Mouse (Mus musculus): ENCODE data around the gene Mpv17l.
"Not testable (repeated sequence)": the region's sequence is repeated elsewhere in the genome, so short reads cannot be mapped to it uniquely, and the experiment has no call there.

Gene Mpv17l

DNA sequence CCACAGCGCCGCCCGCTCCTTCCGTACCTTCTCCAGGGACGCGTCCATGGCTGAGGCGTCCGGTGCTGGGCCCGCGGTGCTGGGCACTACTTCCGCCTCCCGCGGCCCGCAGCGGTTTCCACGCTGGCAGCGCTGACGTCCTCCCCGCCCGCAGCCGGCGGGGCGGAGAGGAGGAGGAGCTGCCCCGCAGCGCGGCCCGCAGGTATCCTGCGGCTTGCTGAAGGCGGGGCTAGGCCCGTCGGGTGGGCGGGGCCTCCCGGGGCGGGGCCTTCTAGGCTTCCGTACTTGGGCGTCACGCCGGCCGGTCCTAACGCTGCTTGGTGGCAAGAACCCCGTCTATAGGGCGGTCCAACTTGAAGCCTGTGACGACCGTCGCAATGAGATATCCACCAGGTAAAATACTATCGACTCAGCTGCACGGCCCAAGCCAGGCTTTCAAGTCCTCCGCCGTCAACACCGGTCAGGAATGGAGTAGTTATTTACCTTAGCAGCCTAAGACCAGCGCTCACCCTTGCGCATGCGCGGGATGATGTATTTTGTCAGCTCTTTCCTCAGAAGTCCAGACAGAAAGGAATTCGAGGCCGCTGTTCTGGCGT lies at the start of gene Mpv17l, which contains the start of gene Pdxdc1:
Mpv17l (plus strand) TSS at position 274 of the 596 bp plus-strand sequence.
Pdxdc1 (minus strand) TSS at position 244 of the 596 bp plus-strand sequence.
- peak; percentile 94 to 96 for DNase-seq (ENCODE audit: low spot score in 2 of 2)

DNA sequence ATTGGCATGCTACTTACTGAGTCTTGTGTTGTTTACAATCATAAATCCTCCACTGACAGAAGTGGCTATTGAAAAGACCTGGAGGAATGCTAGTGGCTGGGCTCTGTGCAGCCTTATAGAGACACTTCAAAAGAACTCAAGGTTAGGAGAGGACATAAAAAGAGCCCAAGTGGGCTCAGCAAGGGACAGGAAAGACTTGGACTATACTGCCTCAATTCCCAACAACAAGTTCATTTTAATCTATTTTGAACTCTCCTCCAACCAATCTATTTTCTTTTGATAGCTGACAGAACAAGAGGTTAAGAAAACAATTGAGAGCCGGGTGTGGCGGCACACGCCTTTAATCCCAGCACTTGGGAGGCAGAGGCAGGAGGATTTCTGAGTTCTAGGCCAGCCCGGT lies 49.1 kb upstream of the Mpv17l start:
- DNase-seq (ENCODE audit: low spot score in 2 of 2): no peak

DNA sequence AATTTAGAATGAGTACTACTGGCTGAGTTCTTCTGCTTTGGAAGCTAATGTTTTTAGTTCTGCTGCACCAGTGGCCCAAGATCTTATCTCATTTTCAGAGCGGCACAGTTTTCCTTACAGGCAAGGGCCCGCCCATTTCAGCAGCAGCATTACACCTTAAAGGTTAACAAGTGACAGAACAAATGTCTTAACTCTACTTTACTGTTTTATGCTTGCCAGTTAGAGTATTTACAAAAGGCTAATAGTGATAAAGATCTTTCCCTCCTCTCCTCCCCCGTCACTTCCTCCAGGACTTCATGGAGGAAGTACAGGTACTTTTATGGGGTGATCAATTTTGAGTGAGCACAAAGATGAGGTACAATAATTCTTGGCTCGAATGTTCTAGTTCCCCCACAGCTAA lies 36.9 kb upstream of the Mpv17l start:
- DNase-seq (ENCODE audit: low spot score in 2 of 2): no peak

DNA sequence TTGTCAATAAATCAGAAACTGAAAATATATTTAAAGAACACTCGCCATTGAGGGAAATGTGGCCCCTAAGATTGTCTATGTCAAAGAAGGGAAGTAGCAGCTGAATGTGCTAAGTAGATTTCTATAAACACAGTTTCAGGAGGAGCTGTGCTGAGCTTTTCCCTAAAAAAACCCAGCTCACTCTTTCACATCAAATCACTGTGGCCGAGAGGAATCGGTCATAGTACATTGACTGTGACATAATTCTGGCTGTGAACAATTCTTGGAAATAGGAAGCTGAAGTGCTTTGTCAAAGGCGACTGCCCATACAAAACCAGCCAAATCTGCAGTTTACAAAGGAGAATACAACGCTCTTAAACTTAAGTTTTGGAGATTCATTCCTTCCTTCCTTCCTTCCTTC lies 36.3 kb upstream of the Mpv17l start:
- DNase-seq (ENCODE audit: low spot score in 2 of 2): no peak

DNA sequence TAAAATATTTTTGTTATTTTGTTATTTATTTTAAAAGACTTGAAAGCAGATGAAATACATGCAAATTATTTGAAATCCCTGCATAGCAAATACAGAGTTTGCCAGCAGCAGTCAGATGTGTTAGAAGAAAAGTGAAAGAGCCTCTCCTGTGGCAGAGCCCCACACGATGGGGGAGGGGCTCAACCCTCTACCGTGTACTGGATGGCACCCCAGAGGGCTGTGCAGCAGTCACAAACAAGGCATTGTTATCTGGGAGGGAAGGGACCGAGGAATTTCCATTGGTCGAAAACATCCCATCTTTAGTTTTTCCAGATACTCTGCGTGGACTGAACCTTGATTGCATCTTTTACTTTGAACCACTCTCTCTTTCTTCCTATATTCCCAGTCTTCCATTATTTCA lies 35.6 kb upstream of the Mpv17l start:
- DNase-seq (ENCODE audit: low spot score in 2 of 2): peak in 1 of 2 experiments; percentile 32

DNA sequence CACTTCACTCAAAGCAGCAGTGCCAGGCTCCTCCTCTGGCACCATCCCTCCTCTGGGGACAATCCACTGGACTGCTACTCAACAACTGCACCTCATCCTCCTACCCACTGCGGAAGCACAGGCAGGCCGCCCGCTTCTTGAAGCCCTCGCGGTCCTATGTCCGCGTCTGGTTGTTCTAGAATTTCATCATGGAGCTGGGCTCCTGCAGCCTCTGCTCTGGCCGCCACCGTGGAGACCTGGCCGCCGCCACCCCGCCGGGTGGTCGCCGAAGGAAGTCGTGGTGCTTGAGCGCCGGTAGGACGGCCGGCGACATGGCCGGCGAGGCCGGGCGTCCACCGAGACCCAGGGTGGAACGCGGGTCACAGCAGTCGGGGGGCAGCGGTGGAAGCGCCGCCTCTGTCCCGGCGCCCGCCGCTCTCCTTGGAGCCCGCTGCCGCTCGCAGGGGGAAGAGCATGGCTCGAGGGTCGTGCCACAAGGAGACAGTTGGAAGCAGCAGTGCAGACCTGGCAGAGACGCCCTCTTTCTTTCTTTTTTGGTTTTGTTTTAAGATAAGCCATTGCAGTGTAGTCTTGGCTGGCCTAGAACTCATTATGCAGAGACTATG lies 34.9 kb upstream of the Mpv17l start:
- DNase-seq (ENCODE audit: low spot score in 2 of 2): peak in 1 of 2 experiments; percentile 6

DNA sequence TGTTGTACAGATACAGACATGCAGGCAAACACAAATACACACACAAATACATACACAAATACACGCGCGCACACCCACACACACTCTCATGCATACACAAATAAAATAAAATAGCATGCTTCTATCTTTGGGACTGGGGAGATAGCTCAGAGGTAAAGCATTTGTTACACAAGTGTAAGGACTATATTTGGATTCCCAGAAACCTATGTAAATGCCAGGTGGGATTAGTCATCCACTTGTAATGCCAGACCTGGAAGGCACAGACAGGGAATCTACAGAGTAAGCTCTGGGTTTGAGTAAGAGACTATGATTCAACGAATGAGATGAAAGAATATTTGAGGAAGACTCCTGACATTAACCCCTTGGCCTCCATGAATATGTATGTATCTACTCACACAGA lies 27.5 kb upstream of the Mpv17l start:
- no peak for DNase-seq (ENCODE audit: low spot score in 2 of 2)

DNA sequence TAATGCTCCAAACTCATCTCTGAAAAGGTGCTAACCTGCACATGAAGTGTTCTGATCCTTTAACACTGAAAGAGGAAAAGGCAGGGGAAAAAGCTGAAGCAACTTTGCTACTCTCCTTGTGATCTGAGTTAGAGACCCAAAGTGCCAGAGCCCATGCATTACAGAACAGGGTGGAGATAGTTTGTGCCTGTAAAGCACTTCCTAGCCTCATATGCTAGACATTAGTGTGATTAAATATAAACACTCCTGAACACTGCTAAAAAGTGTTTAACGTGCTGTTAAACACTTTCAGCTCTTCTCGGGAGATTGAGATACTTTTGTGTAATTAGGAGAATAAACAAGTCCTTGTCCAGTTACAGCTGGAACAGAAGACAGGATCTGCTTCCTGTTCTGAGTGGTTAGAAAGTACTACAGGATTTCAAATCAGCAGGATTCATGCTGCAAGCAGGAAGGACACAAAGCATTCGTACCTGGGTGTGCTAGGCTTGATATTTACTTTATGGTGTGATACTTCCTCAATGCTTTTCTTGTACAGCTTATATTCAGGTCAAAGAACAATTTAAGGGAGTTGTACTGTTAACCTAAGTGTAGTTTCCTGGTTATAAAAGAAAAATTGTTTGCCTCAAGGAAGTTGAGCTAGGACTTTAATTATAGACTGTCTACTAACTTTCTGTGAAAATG lies 19.7 kb upstream of the Mpv17l start:
- no peak for DNase-seq (ENCODE audit: low spot score in 2 of 2)

DNA sequence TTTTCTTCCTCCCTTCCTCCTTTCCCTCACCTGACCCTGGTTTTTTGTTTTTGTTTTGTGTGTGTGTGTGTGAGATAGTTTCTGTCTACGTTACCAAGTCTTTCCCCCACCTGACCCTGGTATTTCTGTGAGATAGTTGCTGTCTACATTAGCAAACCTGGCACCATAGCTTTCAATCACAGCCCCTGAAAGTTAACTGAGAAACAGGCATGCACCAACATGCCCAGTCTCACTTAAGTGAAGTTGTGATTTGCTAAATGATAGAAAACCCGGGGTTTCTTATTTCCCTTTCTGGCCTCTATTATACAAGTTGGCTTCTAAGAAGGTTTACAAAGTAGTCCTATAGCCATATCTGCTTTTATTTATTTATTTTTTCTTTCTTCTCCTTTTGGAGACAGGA lies 12.5 kb upstream of the Mpv17l start:
- DNase-seq (ENCODE audit: low spot score in 2 of 2): no peak

DNA sequence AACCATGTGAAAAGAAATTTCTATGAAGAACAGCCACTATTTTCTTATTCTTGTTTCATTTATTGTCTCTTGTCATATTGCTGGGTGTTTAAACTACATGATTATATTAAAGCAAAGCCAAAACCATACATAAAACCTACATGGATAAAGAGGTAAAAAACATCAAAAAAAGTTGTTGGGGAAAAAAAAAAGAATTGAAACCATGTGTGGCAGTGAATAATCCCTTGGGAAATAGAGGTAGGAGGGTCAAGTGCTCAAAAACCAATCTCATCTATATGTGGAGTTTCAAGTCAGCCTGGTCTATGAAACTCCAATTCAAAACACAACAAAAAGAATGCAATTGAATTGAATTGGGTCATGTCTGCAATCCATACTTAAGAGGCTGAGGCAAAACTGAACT lies 10.1 kb upstream of the Mpv17l start:
- no peak for DNase-seq (ENCODE audit: low spot score in 2 of 2)

DNA sequence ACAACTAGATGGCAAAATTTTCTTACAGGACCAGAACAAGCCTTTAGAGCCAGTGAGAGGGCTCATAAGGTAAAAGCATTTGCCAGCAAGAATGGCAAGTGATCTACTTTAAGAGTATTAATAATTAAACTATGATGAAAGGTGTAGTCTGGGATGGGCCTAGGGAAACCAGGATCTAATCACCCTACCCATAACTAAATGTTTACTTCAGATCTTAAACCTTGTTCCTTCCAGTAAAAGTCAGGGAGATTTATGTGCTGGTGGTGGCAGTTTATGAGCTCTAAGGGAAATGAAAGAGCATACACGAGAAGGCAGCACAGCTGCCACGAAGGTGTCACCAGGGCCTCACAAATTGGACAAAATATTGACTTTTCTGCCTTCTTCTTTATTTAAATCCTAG lies 8.9 kb upstream of the Mpv17l start:
- no peak for DNase-seq (ENCODE audit: low spot score in 2 of 2)

DNA sequence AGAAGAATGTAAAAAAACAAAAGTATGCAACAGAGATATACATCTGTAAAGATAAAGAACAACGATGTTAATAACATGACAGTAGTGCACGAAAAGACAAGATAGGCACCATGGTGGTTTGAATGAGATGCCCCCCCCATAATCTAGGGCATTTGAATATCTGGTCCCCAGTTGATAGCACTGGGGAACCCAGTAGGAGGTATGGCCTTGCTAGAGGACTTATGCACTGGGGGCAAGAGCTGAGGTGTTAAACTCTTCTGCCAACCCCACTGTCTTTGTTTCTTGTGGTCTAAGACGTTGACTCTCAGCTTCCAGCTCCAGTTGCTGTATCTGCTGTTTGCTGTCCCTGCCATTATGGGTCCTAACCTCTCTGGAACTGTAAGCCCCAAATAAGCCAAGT lies 7.2 kb upstream of the Mpv17l start:
- no peak for DNase-seq (ENCODE audit: low spot score in 2 of 2)

DNA sequence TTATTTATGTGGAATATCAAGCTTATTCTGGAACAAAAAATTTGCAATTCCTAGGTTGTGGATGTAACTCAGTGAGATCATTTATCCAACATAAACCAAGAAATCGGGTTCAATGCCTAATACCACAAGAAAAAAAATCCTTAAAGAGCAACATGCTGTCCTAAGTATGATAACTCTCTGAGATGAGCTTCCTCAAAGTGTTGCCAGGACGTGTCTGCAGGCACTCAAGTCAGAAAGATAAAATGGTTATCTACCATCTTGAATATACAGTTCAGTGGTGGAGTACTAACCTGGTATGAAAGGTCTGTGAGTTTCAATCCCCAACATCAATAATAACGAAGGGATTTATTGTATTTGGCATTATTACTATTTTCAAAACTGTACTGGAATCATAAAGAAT lies 6.6 kb upstream of the Mpv17l start:
- DNase-seq (ENCODE audit: low spot score in 2 of 2): no peak

DNA sequence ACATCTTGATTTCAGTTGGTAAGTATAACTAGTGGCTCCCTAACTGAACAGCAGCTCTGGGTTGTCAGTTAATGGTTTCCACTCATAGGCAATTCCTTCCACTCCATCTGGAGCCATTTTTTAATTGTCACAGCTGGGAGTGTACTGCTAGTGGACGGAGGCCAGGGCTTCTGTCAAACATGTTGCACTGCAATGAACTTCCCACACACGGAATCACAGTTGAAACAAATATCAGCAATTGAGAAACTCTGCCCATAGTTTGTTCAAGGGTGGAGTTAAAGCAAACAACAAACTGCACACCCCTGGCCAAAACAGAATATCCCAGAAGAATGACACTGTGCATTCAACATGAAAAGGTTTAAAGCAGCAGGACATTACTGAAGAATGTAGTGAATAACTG lies 4.0 kb upstream of the Mpv17l start:
- DNase-seq (ENCODE audit: low spot score in 2 of 2): no peak

DNA sequence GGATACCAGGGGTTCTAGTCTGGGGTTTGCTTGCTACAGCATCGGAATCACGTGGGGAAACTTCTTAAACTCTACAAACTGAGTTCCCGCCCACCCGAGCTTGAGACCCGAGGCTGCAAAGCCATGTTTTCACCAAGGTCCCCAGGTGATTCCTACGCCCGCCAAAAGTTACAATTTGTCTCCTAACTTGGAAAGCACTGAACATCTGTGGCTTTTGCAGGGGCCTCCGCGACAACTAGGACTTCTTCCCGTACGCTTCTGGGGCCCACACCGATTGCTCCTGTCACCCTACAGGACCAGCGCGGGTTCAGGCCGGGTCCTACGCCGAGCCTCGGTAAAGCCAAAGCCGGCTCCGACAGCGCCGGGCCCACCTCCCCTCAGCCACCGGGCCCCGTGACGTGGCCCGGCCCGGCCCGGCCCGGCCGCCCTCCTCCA lies 547 bp upstream of the Mpv17l start:
- DNase-seq (ENCODE audit: low spot score in 2 of 2): peak in 1 of 2 experiments; percentile 35

DNA sequence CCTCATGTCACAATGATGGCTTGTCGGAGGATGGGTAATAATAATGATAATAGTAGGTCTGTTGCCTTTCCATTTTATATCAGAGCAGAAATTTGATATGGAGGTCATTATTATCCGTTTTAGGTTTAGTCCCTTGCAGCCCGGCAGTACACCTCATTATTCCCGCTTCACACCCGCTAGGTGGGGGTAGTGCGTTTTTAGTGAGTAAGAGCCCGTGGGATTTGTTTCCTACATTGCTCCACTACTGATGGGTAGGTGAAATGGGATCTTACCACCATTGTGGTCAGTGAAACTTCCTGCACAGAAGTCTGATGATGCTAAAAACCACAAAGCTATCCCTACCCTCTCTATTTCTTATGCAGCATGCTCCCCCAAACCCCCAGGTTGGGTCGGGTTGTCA lies 527 bp downstream of the Mpv17l start:
- peak in 1 of 2 experiments; percentile 63 for DNase-seq (ENCODE audit: low spot score in 2 of 2)

DNA sequence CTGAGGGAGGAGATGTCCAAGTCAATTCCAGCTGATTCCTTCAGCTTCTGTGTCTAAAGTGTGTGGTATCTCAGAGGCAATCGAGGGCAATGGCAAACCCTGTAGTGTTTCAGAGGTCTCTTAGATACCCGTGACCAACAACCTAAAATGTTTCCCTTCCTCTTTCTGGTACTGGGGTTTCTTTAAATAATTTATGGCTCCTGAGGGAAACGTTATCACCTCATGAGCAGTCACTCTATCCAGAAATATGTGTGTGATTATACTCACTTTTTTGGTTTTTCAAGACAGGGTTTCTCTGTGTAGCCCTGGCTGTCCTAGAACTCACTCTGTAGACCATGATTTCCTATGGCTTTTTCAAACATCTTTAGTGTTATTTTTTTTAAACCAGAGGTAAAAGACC lies 4.3 kb downstream of the Mpv17l start:
- no peak for DNase-seq (ENCODE audit: low spot score in 2 of 2)

DNA sequence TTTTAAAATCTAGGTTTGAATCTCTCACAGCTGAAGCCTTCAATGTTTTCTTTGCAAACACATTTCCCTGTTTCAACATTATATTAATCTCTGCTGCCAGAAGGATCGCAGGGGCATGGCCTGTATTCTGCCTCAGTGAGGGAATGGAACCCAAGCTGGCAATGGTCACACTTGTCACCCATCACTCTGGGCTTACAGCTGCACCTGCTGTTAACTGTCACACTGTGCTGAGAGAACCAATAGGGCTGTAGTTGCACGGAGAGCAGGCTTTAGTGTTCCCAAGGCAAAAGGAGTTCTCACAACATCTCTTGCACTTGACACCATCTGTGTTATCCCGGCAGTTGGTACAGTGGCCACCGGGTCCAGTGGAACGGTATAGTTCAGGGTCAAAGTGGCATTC lies 17.1 kb downstream of the Mpv17l start:
- DNase-seq (ENCODE audit: low spot score in 2 of 2): no peak

DNA sequence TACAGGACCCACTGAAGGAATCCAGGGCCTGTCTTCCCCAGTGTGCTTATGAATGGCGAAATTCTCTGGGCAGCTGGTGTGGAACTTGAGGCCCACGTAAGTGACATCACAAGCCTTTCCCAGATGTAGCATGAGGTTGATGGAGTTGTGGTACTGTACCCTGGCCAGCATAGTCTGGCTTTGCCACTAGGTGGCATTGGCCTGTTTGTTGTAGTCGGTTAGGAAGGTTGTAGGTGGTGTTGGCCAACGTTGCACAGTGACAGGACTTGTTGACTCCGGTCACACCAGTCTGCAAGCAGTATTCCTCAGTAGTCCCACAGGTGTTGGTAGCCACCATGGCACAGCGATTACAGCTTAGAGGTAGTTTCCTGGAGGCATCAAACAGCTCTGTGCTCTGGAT lies 18.1 kb downstream of the Mpv17l start:
- no peak for DNase-seq (ENCODE audit: low spot score in 2 of 2)

DNA sequence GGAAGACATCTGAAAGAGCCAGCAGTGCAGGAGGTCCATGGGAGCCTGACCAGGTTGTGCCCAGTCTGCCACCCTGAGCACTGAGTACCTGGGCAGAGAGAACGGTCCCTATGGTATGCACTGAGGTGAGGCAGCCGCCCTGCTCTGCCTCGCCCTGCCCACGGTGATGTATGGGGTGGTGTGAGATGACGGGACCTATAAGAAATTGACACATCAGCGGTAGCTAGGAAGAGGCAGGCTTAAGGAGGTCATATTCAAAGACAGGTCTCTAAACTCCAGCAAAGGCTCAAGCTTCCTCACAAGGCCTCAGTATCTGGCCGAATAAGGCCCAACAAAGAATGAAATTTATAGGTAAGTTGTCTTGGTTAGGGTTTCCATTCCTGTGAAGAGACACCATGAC lies 18.8 kb downstream of the Mpv17l start:
- DNase-seq (ENCODE audit: low spot score in 2 of 2): no peak

DNA sequence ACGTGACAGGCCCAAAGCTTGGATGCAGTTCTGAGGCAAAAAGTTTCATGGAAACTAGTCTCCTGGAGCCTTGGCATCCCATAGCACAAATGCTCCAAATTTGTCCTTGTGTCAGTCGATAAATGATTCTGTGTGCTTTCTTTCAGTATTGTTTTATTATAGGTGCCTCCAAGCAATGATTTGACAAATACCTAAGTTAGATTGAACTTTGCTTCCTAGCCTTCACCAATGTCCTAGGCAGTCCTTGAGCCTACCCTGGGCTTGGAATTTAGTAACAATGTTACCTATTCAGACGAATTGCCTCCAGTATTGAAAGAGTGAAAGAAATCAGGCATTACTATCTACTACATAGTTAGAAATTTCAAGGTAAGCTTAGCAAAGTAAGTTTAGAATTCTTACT lies 19.5 kb downstream of the Mpv17l start:
- not testable (repeated sequence) for DNase-seq (ENCODE audit: low spot score in 2 of 2)

DNA sequence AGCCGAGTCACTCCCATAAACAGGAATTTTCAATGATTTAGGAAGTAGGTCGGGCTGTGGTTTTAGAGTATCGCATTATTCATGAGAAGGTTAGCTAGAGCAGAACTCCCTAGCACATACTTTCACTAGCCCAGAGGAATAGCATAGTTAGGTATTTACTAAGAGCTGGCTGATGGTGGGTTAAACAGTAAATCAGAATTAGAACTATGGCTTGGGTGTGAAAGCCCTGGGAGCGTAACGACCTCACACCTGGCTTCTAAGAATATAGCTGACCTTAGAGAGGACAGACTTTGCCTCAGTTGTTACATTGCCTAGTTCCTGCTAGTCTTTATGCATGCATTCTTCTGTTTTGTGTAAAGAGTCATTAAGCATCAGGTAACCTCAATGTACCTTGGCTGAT lies 20.0 kb downstream of the Mpv17l start:
- not testable (repeated sequence) for DNase-seq (ENCODE audit: low spot score in 2 of 2)

DNA sequence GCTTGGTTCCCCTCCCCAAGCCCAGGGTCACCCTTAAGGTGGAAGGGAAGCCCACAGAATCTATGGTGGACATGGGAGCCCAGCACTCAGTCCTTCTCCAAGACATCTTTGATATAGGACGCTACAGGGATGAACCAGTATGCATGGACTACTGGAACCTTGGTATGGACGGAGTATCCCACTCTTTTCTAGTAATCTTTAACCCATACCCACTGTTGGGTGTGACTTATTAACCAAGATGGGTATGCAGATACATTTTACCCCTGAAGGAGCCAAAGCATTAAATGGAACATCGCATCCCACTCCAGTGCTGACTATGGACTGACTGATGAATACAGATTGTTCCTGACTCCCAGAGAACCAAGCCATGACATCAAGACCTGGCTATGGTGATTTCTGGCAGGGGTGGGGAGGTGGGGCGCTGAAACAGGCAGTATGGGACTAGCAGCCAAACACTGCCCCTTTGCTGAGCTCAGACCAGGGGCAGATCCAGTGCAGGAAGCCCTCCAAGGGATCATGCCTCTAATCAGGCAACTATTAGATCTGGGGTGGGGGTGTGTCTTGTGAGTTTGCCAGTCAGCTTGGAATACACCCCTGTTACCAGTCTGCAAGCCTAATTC lies 24.6 kb downstream of the Mpv17l start:
- DNase-seq (ENCODE audit: low spot score in 2 of 2): no peak
